Mouse (Mus musculus): ENCODE data around the gene Tsku. TPM values are rescaled to one million over a fixed set of nuclear protein-coding genes. Genes with fewer than 3 reads are reported as not detected.

Gene Tsku
- polyA plus RNA-seq, 1 experiment: 17.5 TPM

DNA sequence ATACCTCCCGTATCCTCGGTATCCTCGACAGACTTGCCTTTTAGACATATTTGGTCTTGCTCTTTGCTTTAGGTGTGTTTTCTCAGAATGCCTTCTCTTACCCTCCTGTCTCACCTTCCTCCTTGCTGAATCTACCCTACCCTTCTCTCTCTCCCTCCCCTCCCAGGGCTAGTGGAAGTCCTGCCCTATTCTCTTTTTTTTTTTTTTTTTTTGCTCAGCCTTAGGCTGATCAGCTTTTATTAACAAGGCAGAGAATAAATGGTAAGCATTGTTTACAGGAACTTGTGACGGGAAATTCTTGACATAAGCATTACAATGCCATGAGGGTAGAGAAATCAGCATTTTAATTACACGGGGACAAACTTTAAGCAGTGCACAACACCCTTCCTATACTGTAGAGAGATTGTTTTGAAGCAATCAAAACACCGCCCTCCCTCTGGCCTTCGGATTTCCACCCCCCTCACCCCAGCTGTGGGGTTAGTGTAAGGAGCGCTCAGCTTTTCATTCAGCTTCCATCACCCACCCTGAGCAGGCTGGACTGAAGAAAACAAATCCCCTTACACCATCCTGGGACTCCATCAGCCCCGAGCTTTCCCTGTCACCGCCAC is 8.7 kb upstream of the Tsku start:
- H3K9ac ChIP-seq (ENCODE audit: low read depth, poor library complexity, severe bottlenecking): no peak overlapping the region
- no peaks in the 10 kb centered on the region for H3K36me3 ChIP-seq (ENCODE audit: control insufficient read depth, insufficient read depth, low read length, poor library complexity, severe bottlenecking)
- no peaks in the 10 kb centered on the region for H3K9me3 ChIP-seq (replicated peaks; ENCODE audit: control insufficient read depth, insufficient read depth, low read length, poor library complexity, severe bottlenecking)
- H3K27me3 ChIP-seq (ENCODE audit: control insufficient read depth, insufficient read depth, low read length, poor library complexity, severe bottlenecking): no peaks in the 10 kb centered on the region
- peaks cover 1% of the 10 kb centered on the region for H3K4me1 ChIP-seq (ENCODE audit: control insufficient read depth, insufficient read depth, low read length)
- peak overlapping the region; percentile 49; the same call in 1 of the 2 replicates for H3K27ac ChIP-seq (ENCODE audit: insufficient read depth, low read length)
- H3K4me3 ChIP-seq (ENCODE audit: low read depth, low read length): no peak overlapping the region
- TF ChIP-seq EP300 (IDR thresholded peaks at IDR 0.05; ENCODE audit: insufficient read depth, low read depth, low read length): peak; percentile 80
- no peak for TF ChIP-seq CTCF (IDR thresholded peaks at IDR 0.05; ENCODE audit: low read depth, low read length)

DNA sequence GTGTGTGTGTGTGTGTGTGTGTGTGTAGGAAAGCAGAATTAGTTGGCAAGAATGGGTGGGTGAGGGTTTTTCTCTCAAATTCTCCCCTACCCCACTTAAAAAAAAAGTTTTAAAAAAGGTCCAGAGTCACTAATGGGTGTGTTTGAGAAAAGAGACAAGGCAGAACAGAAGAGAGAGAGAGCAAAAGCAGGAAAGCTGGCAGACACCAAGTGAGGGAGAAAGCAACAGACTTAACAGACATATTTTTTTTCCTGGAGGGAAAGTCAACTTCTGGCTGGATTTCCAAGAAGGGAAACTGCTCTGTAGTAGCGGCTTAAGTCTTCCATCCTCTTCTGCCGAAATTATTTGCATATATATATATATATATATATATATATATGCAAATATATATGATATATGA is 534 bp upstream of the Tsku start:
- TF ChIP-seq CTCF (IDR thresholded peaks at IDR 0.05; ENCODE audit: low read depth, low read length) (no peak), EP300 (IDR thresholded peaks at IDR 0.05; ENCODE audit: insufficient read depth, low read depth, low read length) (no peak), POLR2A (IDR thresholded peaks at IDR 0.05; ENCODE audit: insufficient read depth, low read length) (no peak)
- H3K9me3 ChIP-seq (replicated peaks; ENCODE audit: control insufficient read depth, insufficient read depth, low read length, poor library complexity, severe bottlenecking): 0 out of 2 replicates have a peak, but pooled peaks cover 3% of the 10 kb centered on the region
- H3K27ac ChIP-seq (ENCODE audit: insufficient read depth, low read length): no peak overlapping the region; the same call in 1 of the 2 replicates
- no peaks in the 10 kb centered on the region for H3K4me1 ChIP-seq (ENCODE audit: control insufficient read depth, insufficient read depth, low read length)
- no peaks in the 10 kb centered on the region for H3K36me3 ChIP-seq (ENCODE audit: control insufficient read depth, insufficient read depth, low read length, poor library complexity, severe bottlenecking)
- no peaks in the 10 kb centered on the region for H3K27me3 ChIP-seq (ENCODE audit: control insufficient read depth, insufficient read depth, low read length, poor library complexity, severe bottlenecking)
- 0 out of 2 replicates have a peak overlapping the region, but pooled peaks have one; percentile 42 for H3K9ac ChIP-seq (ENCODE audit: low read depth, poor library complexity, severe bottlenecking)
- peak overlapping the region; percentile 15; the same call in 1 of the 2 replicates for H3K4me3 ChIP-seq (ENCODE audit: low read depth, low read length)

- Histone ChIP-seq H3K4me3 (ENCODE audit: low read depth, low read length) (peak overlapping the region; percentile 86), H3K36me3 (ENCODE audit: control insufficient read depth, insufficient read depth, low read length, poor library complexity, severe bottlenecking) (no peaks in the 10 kb centered on the region), H3K27ac (ENCODE audit: insufficient read depth, low read length) (peak overlapping the region; percentile 20), H3K27me3 (ENCODE audit: control insufficient read depth, insufficient read depth, low read length, poor library complexity, severe bottlenecking) (no peaks in the 10 kb centered on the region), H3K4me1 (ENCODE audit: control insufficient read depth, insufficient read depth, low read length) (no peaks in the 10 kb centered on the region), H3K9me3 (replicated peaks; ENCODE audit: control insufficient read depth, insufficient read depth, low read length, poor library complexity, severe bottlenecking) (0 out of 2 replicates have a peak, but pooled peaks cover 3% of the 10 kb centered on the region), H3K9ac (ENCODE audit: low read depth, poor library complexity, severe bottlenecking) (peak overlapping the region; percentile 74)
- TF ChIP-seq CTCF (IDR thresholded peaks at IDR 0.05; ENCODE audit: low read depth, low read length): no peak
Observed at GRCm38 (mm10) chr7:98360621-98360990, 522 bp downstream of the Tsku start.

DNA sequence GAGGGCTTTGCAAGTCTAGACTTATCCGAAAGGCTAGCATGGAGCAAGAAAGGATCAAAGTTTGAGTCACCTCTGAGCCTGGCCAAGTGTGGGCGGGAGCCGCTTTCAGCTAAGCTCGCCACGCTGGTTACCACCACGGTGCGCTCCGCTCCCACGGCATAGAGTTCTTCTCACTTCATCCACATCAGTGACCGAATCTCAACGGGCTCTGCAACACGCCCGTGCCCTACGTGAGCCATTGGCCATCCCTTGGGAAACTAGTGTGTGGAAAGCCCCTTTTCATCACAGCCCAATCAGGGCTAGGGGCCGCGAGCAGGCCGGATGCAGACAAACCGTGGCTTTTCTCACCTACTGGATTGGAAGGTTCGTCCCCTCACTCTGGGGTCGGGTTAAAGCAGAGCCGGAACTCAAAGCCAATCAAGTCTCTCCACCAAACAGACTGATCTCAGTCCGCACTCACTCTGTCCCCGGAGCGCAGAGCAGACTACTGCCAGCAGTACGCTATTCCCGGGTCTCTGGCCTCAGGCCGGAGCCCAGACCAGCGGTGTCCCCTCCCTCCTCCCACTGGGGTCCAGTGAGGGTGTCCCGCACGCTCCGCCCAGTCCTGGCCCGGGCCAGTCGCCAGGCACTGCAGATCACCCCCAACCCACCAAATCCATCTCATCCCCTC is 1.0 kb downstream of the Tsku start:
- Histone ChIP-seq H3K4me1 (ENCODE audit: control insufficient read depth, insufficient read depth, low read length) (no peaks in the 10 kb centered on the region), H3K27me3 (ENCODE audit: control insufficient read depth, insufficient read depth, low read length, poor library complexity, severe bottlenecking) (no peaks in the 10 kb centered on the region), H3K27ac (ENCODE audit: insufficient read depth, low read length) (peak overlapping the region; percentile 20), H3K36me3 (ENCODE audit: control insufficient read depth, insufficient read depth, low read length, poor library complexity, severe bottlenecking) (no peaks in the 10 kb centered on the region), H3K9ac (ENCODE audit: low read depth, poor library complexity, severe bottlenecking) (peak overlapping the region; percentile 74), H3K9me3 (replicated peaks; ENCODE audit: control insufficient read depth, insufficient read depth, low read length, poor library complexity, severe bottlenecking) (0 out of 2 replicates have a peak, but pooled peaks cover 3% of the 10 kb centered on the region), H3K4me3 (ENCODE audit: low read depth, low read length) (peak overlapping the region; percentile 86)
- TF ChIP-seq POLR2A (IDR thresholded peaks at IDR 0.05; ENCODE audit: insufficient read depth, low read length) (no peak), CTCF (IDR thresholded peaks at IDR 0.05; ENCODE audit: low read depth, low read length) (no peak), EP300 (IDR thresholded peaks at IDR 0.05; ENCODE audit: insufficient read depth, low read depth, low read length) (no peak)

- no peaks in the 10 kb centered on the region for H3K27me3 ChIP-seq (ENCODE audit: control insufficient read depth, insufficient read depth, low read length, poor library complexity, severe bottlenecking)
- no peak overlapping the region for H3K4me3 ChIP-seq (ENCODE audit: low read depth, low read length)
- H3K27ac ChIP-seq (ENCODE audit: insufficient read depth, low read length): no peak overlapping the region
- no peaks in the 10 kb centered on the region for H3K36me3 ChIP-seq (ENCODE audit: control insufficient read depth, insufficient read depth, low read length, poor library complexity, severe bottlenecking)
- no peak for TF ChIP-seq POLR2A (IDR thresholded peaks at IDR 0.05; ENCODE audit: insufficient read depth, low read length)
- TF ChIP-seq EP300 (IDR thresholded peaks at IDR 0.05; ENCODE audit: insufficient read depth, low read depth, low read length): no peak
- no peak for TF ChIP-seq CTCF (IDR thresholded peaks at IDR 0.05; ENCODE audit: low read depth, low read length)
- no peaks in the 10 kb centered on the region for H3K9me3 ChIP-seq (replicated peaks; ENCODE audit: control insufficient read depth, insufficient read depth, low read length, poor library complexity, severe bottlenecking)
- no peak overlapping the region for H3K9ac ChIP-seq (ENCODE audit: low read depth, poor library complexity, severe bottlenecking)
- H3K4me1 ChIP-seq (ENCODE audit: control insufficient read depth, insufficient read depth, low read length): no peaks in the 10 kb centered on the region
Observed at GRCm38 (mm10) chr7:98358016-98358415, 3.1 kb downstream of the Tsku start.

DNA sequence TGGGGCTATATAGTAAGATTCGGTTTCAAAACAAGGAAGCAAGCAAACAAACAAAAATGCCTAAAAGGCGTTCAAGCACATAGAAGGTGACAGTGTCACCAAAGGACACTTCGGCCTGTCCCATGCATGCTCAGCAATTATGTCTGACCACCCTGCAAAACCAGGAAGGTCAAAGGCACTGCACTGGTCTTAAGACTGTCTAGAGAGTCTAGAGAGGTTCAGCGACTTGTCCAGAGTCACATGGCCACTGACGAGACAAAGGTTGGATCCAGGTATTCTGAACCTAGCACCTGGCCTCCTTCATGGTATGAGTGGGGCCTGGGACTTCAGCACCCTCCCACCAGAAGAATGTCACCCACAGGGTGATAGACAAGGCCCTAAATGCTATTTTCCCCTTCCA is 3.8 kb downstream of the Tsku start:
- H3K36me3 ChIP-seq (ENCODE audit: control insufficient read depth, insufficient read depth, low read length, poor library complexity, severe bottlenecking): no peaks in the 10 kb centered on the region
- H3K4me3 ChIP-seq (ENCODE audit: low read depth, low read length): no peak overlapping the region
- H3K9ac ChIP-seq (ENCODE audit: low read depth, poor library complexity, severe bottlenecking): no peak overlapping the region
- H3K4me1 ChIP-seq (ENCODE audit: control insufficient read depth, insufficient read depth, low read length): no peaks in the 10 kb centered on the region
- no peaks in the 10 kb centered on the region for H3K27me3 ChIP-seq (ENCODE audit: control insufficient read depth, insufficient read depth, low read length, poor library complexity, severe bottlenecking)
- TF ChIP-seq POLR2A (IDR thresholded peaks at IDR 0.05; ENCODE audit: insufficient read depth, low read length) (no peak), EP300 (IDR thresholded peaks at IDR 0.05; ENCODE audit: insufficient read depth, low read depth, low read length) (no peak), CTCF (IDR thresholded peaks at IDR 0.05; ENCODE audit: low read depth, low read length) (no peak)
- no peaks in the 10 kb centered on the region for H3K9me3 ChIP-seq (replicated peaks; ENCODE audit: control insufficient read depth, insufficient read depth, low read length, poor library complexity, severe bottlenecking)
- no peak overlapping the region for H3K27ac ChIP-seq (ENCODE audit: insufficient read depth, low read length)

All from ES-Bruce4 (cell line).